12 mouse cellular contexts compared by ENCODE assay signal in the genomic region with DNA sequence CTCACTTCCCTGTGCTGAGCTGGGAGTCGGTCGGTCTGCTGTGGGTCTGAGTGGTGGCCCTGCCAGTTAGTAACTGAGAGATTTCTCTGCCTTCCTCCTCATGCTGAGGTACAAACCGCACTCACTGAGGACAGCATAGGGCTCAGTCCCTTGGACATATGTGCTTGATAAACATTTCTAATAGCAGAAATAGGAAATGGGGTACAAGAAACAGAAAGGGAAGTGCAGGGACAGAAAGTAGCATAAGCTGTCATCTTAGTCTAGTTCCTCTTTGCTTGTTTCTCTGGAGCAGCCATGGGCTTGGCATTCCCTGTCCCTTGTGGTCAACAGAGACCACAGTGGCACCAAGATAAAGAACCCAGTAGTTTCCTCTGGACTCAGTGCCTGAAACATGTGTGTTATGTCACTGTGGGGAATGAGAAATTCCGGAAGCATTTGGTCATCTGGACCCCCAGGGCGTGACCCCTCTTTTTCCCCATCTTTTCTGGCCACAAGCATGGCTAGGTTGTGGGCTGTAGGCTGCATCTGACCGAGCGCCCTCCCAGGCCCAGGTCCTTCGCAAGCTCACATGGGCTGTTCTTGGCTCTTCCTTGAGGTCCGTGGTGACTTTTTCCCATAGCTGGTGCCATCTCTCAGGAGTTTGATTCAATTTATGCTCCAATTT.
DNase-seq lines count a peak whose midpoint lies in the region; ATAC-seq lines count a peak whose summit lies in the region.
"Had no signal": no experiment of that assay in that cellular context is flagged by ENCODE, and none has a peak within 500 bp of the region (broad histone marks: within the 10 kb centered on the region; RNA-seq: fewer than 3 reads in every experiment).

No protein-coding gene starts in this region.

- intact Hi-C loops in heart, postnatal 36 days (cut with DNase I): no loop called here

- peak; percentile 87 to 94 for ATAC-seq in hematopoietic stem cell, adult 5-6 weeks (replicated peaks in 1 of 2; ENCODE audit: insufficient read depth in 1 of 2, low FRiP score in 2 of 2, low TSS enrichment in 1 of 2, low read depth in 1 of 2, poor library complexity in 2 of 2, severe bottlenecking in 2 of 2)
- peak; percentile 94 for ATAC-seq in megakaryocyte progenitor cell, adult 5-6 weeks (replicated peaks; ENCODE audit: poor library complexity)
- no peak for ATAC-seq in activated CD4-positive, CD25-positive, alpha-beta regulatory T cell, adult 4 months
- ATAC-seq: CD4-positive, CD25-positive, alpha-beta regulatory T cell, adult 4 months had no signal

- DNase-seq in heart, adult 18-20 months: peak; percentile 21 to 68
- no peak for DNase-seq in heart, postnatal 36 days
- DNase-seq in 416B (ENCODE audit: low read depth): peak; percentile 87
- no peak for DNase-seq in thymus, postnatal 36 days
- DNase-seq in left cerebral cortex, adult 9 months (ENCODE audit: low spot score in 2 of 2): no peak
- DNase-seq: kidney, adult 9 months; right cerebral cortex, postnatal 14 days; thymus, adult 2 months had no signal

Comparison
In these comparisons a context has a peak if more than half of its experiments do, and no peak if none do; other contexts are left out.
1. DNase-seq: peak in heart, adult 18-20 months (2 of 2) and 416B (single experiment); none in heart, postnatal 36 days (0 of 2), thymus, postnatal 36 days (0 of 2) and left cerebral cortex, adult 9 months (0 of 2).